Mouse (Mus musculus): ENCODE data around the gene Syt7.

- TF ChIP-seq CTCF (IDR thresholded peaks at IDR 0.05; ENCODE audit: low read depth, low read length) (peak; percentile 76), POLR2A (IDR thresholded peaks at IDR 0.05; ENCODE audit: extremely low read depth, insufficient read depth, low read length) (no peak)
Measured at GRCm38 (mm10) chr19:10435908-10436307, 47.0 kb downstream of the Syt7 start.
